In the genomic region with DNA sequence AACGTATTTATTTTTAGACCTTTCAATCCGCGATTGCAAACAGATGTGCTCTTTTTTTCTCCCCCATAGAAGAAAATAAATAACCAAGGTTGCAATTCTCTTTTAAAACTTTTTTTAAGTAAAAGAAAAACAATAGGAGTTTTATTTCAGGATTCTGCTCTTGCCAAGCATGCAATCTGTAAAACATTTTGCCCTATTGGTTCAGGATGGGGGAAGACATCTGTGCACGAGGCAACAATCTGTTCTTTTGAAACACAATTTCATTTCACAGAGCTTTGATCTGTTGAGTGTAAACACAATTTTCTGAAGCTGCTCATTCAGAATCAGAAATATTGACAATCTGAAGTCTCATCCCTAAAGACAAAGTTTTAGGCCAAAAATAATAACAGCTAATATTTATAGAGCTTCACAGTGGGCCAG, we compare ENCODE assay signal across 16 mouse cellular contexts.
DNase-seq lines count a peak whose midpoint lies in the region; ATAC-seq lines count a peak whose summit lies in the region.
"Had no signal": no experiment of that assay in that cellular context is flagged by ENCODE, and none has a peak within 500 bp of the region (broad histone marks: within the 10 kb centered on the region; RNA-seq: fewer than 3 reads in every experiment).

No protein-coding gene starts in this region.

- no peaks in the 10 kb centered on the region for H3K9me3 ChIP-seq in forebrain, embryonic 15.5 days
- no peaks in the 10 kb centered on the region for H3K9me3 ChIP-seq in forebrain, embryonic 10.5 days
- no peaks in the 10 kb centered on the region for H3K9me3 ChIP-seq in midbrain, embryonic 11.5 days (ENCODE audit: control insufficient read depth, low read length)
- H3K9me3 ChIP-seq in midbrain, embryonic 10.5 days (replicated peaks): no peaks in the 10 kb centered on the region
- H3K9me3 ChIP-seq: intestine, embryonic 15.5 days; midbrain, embryonic 12.5 days had no signal

- DNase-seq in forebrain, embryonic 10.5 days (ENCODE audit: extremely low spot score, low spot score): no peak
- peak; percentile 81 for DNase-seq in midbrain, embryonic 11.5 days (ENCODE audit: low spot score, missing footprints)
- no peak for DNase-seq in midbrain, embryonic 10.5 days (ENCODE audit: low spot score)
- DNase-seq in layer of hippocampus, adult 18-20 months (ENCODE audit: low spot score in 2 of 2): peak; percentile 61 to 84
- no peak for DNase-seq in spleen, adult 12 weeks (ENCODE audit: low spot score)
- no peak for DNase-seq in frontal cortex, postnatal 25 days (ENCODE audit: low spot score in 2 of 2)
- no peak for DNase-seq in liver
- DNase-seq: cerebellum, adult 9-11 months; heart, postnatal 4 days; kidney, postnatal 36 days; thymus, postnatal 36 days had no signal

- WGBS in forebrain, embryonic 15.5 days: 45% methylated on average over 4 of the region's 4 CpGs
- 60% methylated on average over 4 of the region's 4 CpGs for WGBS in forebrain, embryonic 10.5 days
- WGBS in midbrain, embryonic 11.5 days: 64% methylated on average over 4 of the region's 4 CpGs
- 55% methylated on average over 4 of the region's 4 CpGs for WGBS in midbrain, embryonic 10.5 days

- peak; percentile 62 for ATAC-seq in forebrain, embryonic 15.5 days (replicated peaks)
- no peak for ATAC-seq in midbrain, embryonic 11.5 days (ENCODE audit: low FRiP score)
- ATAC-seq: intestine, embryonic 15.5 days had no signal

- H3K4me3 ChIP-seq in forebrain, embryonic 15.5 days: no peak overlapping the region
- no peak overlapping the region for H3K4me3 ChIP-seq in forebrain, embryonic 10.5 days
- H3K4me3 ChIP-seq in midbrain, embryonic 11.5 days (ENCODE audit: low read depth, low read length): no peak overlapping the region
- H3K4me3 ChIP-seq in midbrain, embryonic 10.5 days: no peak overlapping the region
- H3K4me3 ChIP-seq: intestine, embryonic 15.5 days; midbrain, embryonic 12.5 days; myocyte had no signal

- H3K4me2 ChIP-seq in forebrain, embryonic 15.5 days (replicated peaks): no peak overlapping the region
- H3K4me2 ChIP-seq in midbrain, embryonic 11.5 days: no peak overlapping the region
- H3K4me2 ChIP-seq: intestine, embryonic 15.5 days; midbrain, embryonic 12.5 days had no signal

- H3K27ac ChIP-seq in forebrain, embryonic 15.5 days (replicated peaks): 0 out of 2 replicates have a peak overlapping the region, but pooled peaks have one; percentile 19
- no peak overlapping the region for H3K27ac ChIP-seq in forebrain, embryonic 10.5 days
- H3K27ac ChIP-seq in midbrain, embryonic 11.5 days (ENCODE audit: low read depth, low read length): no peak overlapping the region
- H3K27ac ChIP-seq in midbrain, embryonic 10.5 days (replicated peaks): no peak overlapping the region; the same call in 1 of the 2 replicates
- H3K27ac ChIP-seq: intestine, embryonic 15.5 days; liver, embryonic 14.5 days had no signal

- H3K9ac ChIP-seq in forebrain, embryonic 15.5 days (replicated peaks): no peak overlapping the region
- no peak overlapping the region for H3K9ac ChIP-seq in midbrain, embryonic 11.5 days (ENCODE audit: low read length)
- H3K9ac ChIP-seq: intestine, embryonic 15.5 days; liver, embryonic 14.5 days; midbrain, embryonic 12.5 days had no signal

- H3K36me3 ChIP-seq in forebrain, embryonic 15.5 days: no peaks in the 10 kb centered on the region
- no peaks in the 10 kb centered on the region for H3K36me3 ChIP-seq in forebrain, embryonic 10.5 days (replicated peaks)
- H3K36me3 ChIP-seq in midbrain, embryonic 11.5 days (ENCODE audit: control insufficient read depth, insufficient read depth, low read length): no peaks in the 10 kb centered on the region
- no peaks in the 10 kb centered on the region for H3K36me3 ChIP-seq in midbrain, embryonic 10.5 days
- H3K36me3 ChIP-seq: intestine, embryonic 15.5 days; midbrain, embryonic 12.5 days had no signal

- no peaks in the 10 kb centered on the region for H3K27me3 ChIP-seq in forebrain, embryonic 15.5 days
- H3K27me3 ChIP-seq in forebrain, embryonic 10.5 days (ENCODE audit: poor library complexity, severe bottlenecking): no peaks in the 10 kb centered on the region
- H3K27me3 ChIP-seq in midbrain, embryonic 11.5 days (ENCODE audit: control insufficient read depth, insufficient read depth, low read length): no peaks in the 10 kb centered on the region
- H3K27me3 ChIP-seq in midbrain, embryonic 10.5 days (ENCODE audit: low read depth, poor library complexity, severe bottlenecking): no peaks in the 10 kb centered on the region
- H3K27me3 ChIP-seq: intestine, embryonic 15.5 days; midbrain, embryonic 12.5 days had no signal

- H3K4me1 ChIP-seq in forebrain, embryonic 15.5 days: peaks cover 19% of the 10 kb centered on the region
- peaks cover 12% of the 10 kb centered on the region for H3K4me1 ChIP-seq in forebrain, embryonic 10.5 days
- H3K4me1 ChIP-seq in midbrain, embryonic 11.5 days (ENCODE audit: control insufficient read depth, insufficient read depth, low read length): peaks cover 2% of the 10 kb centered on the region; the same call in 1 of the 2 replicates
- peaks cover 16% of the 10 kb centered on the region for H3K4me1 ChIP-seq in midbrain, embryonic 10.5 days
- H3K4me1 ChIP-seq: intestine, embryonic 15.5 days had no signal

Comparison
In these comparisons a context has a peak if more than half of its experiments do, and no peak if none do; other contexts are left out.
1. DNase-seq: peak in midbrain, embryonic 11.5 days (single experiment) and layer of hippocampus, adult 18-20 months (2 of 2); none in forebrain, embryonic 10.5 days (single experiment), midbrain, embryonic 10.5 days (single experiment), spleen, adult 12 weeks (single experiment), frontal cortex, postnatal 25 days (0 of 2) and liver (single experiment).